In genomic region chr11:95104266-95104665, GRCm38 (mm10) we compare ENCODE assay signal across 16 mouse cellular contexts. TPM values are rescaled to one million over a fixed set of nuclear protein-coding genes. Genes with fewer than 3 reads are reported as not detected.
A peak's percentile ranks its signal among the peaks of the same experiment; 100 is the strongest.
DNase-seq lines count a peak whose midpoint lies in the region; ATAC-seq lines count a peak whose summit lies in the region.
"Had no signal": no experiment of that assay in that cellular context is flagged by ENCODE, and none has a peak within 500 bp of the region (broad histone marks: within the 10 kb centered on the region; RNA-seq: fewer than 3 reads in every experiment).

No protein-coding gene starts in this region.

- H3K4me2 ChIP-seq in intestine, embryonic 16.5 days (ENCODE audit: low read depth, low read length) = no peak overlapping the region
- no peak overlapping the region for H3K4me2 ChIP-seq in intestine, embryonic 15.5 days (replicated peaks)

- intact Hi-C loops in left cerebral cortex, postnatal 25 days (cut with DNase I) = loop anchor here (2.0 to 10.0 kb wide), 2 partner anchors 165 to 369 kb away; no protein-coding TSS in a partner anchor

- DNase-seq in MEL-GATA-1-ER (ENCODE audit: extremely low read depth, low read depth) = peak; percentile 35
- peak; percentile 42 for DNase-seq in kidney, postnatal 14 days
- DNase-seq in left cerebral cortex, postnatal 25 days (ENCODE audit: low spot score in 2 of 2) = no peak
- DNase-seq in cerebellum, postnatal 25 days = no peak
- DNase-seq: cerebellum, adult 9-11 months; layer of hippocampus, postnatal 36 days had no signal

- H3K9me3 ChIP-seq in intestine, embryonic 16.5 days (ENCODE audit: control insufficient read depth, low read length) = no peaks in the 10 kb centered on the region
- H3K9me3 ChIP-seq in intestine, embryonic 15.5 days = no peaks in the 10 kb centered on the region
- H3K9me3 ChIP-seq: hindbrain, embryonic 10.5 days; liver, embryonic 15.5 days; midbrain, embryonic 10.5 days had no signal

- no peak overlapping the region for H3K9ac ChIP-seq in intestine, embryonic 16.5 days (ENCODE audit: low read depth, low read length)
- H3K9ac ChIP-seq in intestine, embryonic 15.5 days = no peak overlapping the region
- H3K9ac ChIP-seq: limb, embryonic 12.5 days; liver, embryonic 15.5 days had no signal

- peaks cover 26% of the 10 kb centered on the region for H3K4me1 ChIP-seq in intestine, embryonic 16.5 days (ENCODE audit: control insufficient read depth, insufficient read depth, low read length)
- peaks cover 37% of the 10 kb centered on the region for H3K4me1 ChIP-seq in intestine, embryonic 15.5 days (replicated peaks)

- H3K27ac ChIP-seq in intestine, embryonic 16.5 days (ENCODE audit: low read length) = no peak overlapping the region
- no peak overlapping the region for H3K27ac ChIP-seq in intestine, embryonic 15.5 days
- H3K27ac ChIP-seq: limb, embryonic 12.5 days; liver, embryonic 15.5 days; midbrain, embryonic 10.5 days had no signal

- ATAC-seq in intestine, embryonic 16.5 days = 0 out of 2 replicates have a peak, but pooled peaks have one; percentile 38
- no peak for ATAC-seq in intestine, embryonic 15.5 days
- ATAC-seq in megakaryocyte progenitor cell, adult 5-6 weeks (replicated peaks; ENCODE audit: poor library complexity) = peak; percentile 56

- no peak overlapping the region for H3K4me3 ChIP-seq in intestine, embryonic 16.5 days (ENCODE audit: low read length)
- no peak overlapping the region for H3K4me3 ChIP-seq in intestine, embryonic 15.5 days (replicated peaks)
- H3K4me3 ChIP-seq: limb, embryonic 12.5 days; liver, embryonic 15.5 days had no signal

- no peaks in the 10 kb centered on the region for H3K36me3 ChIP-seq in intestine, embryonic 16.5 days (ENCODE audit: control insufficient read depth, insufficient read depth, low read length)
- no peaks in the 10 kb centered on the region for H3K36me3 ChIP-seq in intestine, embryonic 15.5 days
- H3K36me3 ChIP-seq: hindbrain, embryonic 10.5 days; limb, embryonic 12.5 days; liver, embryonic 15.5 days; midbrain, embryonic 10.5 days had no signal

- peaks cover 4% of the 10 kb centered on the region; the same call in 1 of the 2 replicates for H3K27me3 ChIP-seq in intestine, embryonic 16.5 days (replicated peaks; ENCODE audit: control insufficient read depth, insufficient read depth, low read length)
- no peaks in the 10 kb centered on the region for H3K27me3 ChIP-seq in intestine, embryonic 15.5 days (replicated peaks)

- 35% methylated on average over 6 of the region's 6 CpGs for WGBS in intestine, embryonic 16.5 days
- WGBS in intestine, embryonic 15.5 days = 40% methylated on average over 6 of the region's 6 CpGs

RNA-seq across cellular contexts. Expression of gene Dlx3, which starts 15.7 kb away (rescaled TPM):
- 0.64 and 0.71 TPM in 2 replicates for polyA plus RNA-seq in intestine, embryonic 16.5 days (2015; fragmentation: Nextera tagmentation; extraction: Ambion mirVana)
- 0.60 and 0.88 TPM in 2 replicates for polyA plus RNA-seq in intestine, embryonic 15.5 days (2015; fragmentation: Nextera tagmentation; extraction: Ambion mirVana)
- not detected in 2 replicates for total RNA-seq in megakaryocyte progenitor cell, adult 5-6 weeks (2015)
- total RNA-seq in megakaryocyte progenitor cell, adult 5-6 weeks (2017) = not detected in 2 replicates
- not detected for total RNA-seq in left cerebral cortex, postnatal 25 days (2021)
- total RNA-seq: adrenal gland, adult 18-20 months; layer of hippocampus, postnatal 36 days had no signal
- polyA plus RNA-seq: frontal cortex, adult 2 months had no signal

RNA-seq across cellular contexts. Expression of gene Itga3, which starts 27.7 kb away (rescaled TPM):
- 35.7 and 39.9 TPM in 2 replicates for polyA plus RNA-seq in intestine, embryonic 16.5 days (2015; fragmentation: Nextera tagmentation; extraction: Ambion mirVana)
- 32.8 and 35.6 TPM in 2 replicates for polyA plus RNA-seq in intestine, embryonic 15.5 days (2015; fragmentation: Nextera tagmentation; extraction: Ambion mirVana)
- total RNA-seq in megakaryocyte progenitor cell, adult 5-6 weeks (2015) = 1.1 TPM in 1 of 2 replicates, not detected in the other
- 0.03 TPM in 1 of 2 replicates, not detected in the other for total RNA-seq in megakaryocyte progenitor cell, adult 5-6 weeks (2017)
- total RNA-seq in left cerebral cortex, postnatal 25 days (2021) = 10 to 100 TPM; 13.8 to 14.5 TPM

RNA-seq across cellular contexts. Expression of gene Dlx4, which starts 41.8 kb away (rescaled TPM):
- 0.11 and 0.12 TPM in 2 replicates for polyA plus RNA-seq in intestine, embryonic 16.5 days (2015; fragmentation: Nextera tagmentation; extraction: Ambion mirVana)
- 0.10 and 0.16 TPM in 2 replicates for polyA plus RNA-seq in intestine, embryonic 15.5 days (2015; fragmentation: Nextera tagmentation; extraction: Ambion mirVana)
- not detected in 2 replicates for total RNA-seq in megakaryocyte progenitor cell, adult 5-6 weeks (2015)
- not detected in 2 replicates for total RNA-seq in megakaryocyte progenitor cell, adult 5-6 weeks (2017)
- total RNA-seq in left cerebral cortex, postnatal 25 days (2021) = not detected
- total RNA-seq: adrenal gland, adult 18-20 months; gastrocnemius, postnatal 4 days; layer of hippocampus, postnatal 36 days had no signal
- polyA plus RNA-seq: frontal cortex, adult 2 months had no signal

Comparison
In these comparisons a context has a peak if more than half of its experiments do, and no peak if none do; other contexts are left out.
1. DNase-seq: peak in MEL-GATA-1-ER (single experiment) and kidney, postnatal 14 days (single experiment); none in left cerebral cortex, postnatal 25 days (0 of 2) and cerebellum, postnatal 25 days (0 of 2).
2. RNA of gene Itga3, which starts 27.7 kb away (total RNA-seq): 13.8 to 14.5 TPM in left cerebral cortex, postnatal 25 days; 0.03 to 1.1 TPM in megakaryocyte progenitor cell, adult 5-6 weeks; every median in the first group is over 4 times any median in the second.